Mouse (Mus musculus): ENCODE measurements around the gene Parp6.

DNA sequence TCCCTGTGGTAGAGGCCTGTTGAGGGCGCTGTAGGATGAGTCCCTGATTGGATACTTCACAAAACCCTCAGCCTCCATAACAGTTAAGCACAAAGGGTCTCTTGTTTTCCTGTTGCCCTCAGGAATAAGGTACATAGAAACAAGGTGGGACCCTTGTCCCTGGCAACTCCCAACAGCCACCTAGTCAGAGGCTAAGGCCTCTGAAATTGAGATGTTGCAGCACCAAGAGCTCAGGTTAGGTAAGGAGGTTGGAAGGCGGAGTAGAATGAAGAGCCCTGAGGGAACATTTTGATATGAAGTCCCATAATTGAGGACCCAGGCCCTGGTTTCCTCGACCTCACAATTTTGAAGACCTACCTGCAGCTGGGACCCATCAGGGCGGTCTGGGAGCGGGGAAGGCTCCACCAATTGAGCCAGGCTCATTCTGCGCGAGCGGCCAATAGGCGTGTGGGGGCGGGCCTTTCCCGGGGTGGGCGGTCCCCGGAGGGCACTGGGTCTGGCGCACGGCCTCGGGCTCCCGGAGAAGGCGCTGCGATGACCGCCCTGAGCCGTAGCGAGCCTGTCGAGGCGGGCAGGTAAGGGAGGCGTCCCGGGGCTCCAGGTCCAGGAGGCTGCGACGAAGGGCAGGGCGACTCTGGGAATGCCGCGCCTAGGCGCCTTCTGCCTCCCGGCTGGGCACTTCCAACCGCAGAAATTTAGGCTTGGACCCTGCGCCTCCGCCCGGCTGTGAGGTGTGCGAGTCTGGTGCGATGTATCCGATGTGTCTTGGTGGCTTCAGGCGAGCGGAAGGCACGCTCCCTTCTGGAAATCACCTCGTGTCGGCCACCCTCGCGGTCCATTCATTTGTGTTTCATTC is 62.8 kb downstream of the Parp6 start, which contains the start of gene Gramd2:
- TF ChIP-seq CTCF (IDR thresholded peaks at IDR 0.05; ENCODE audit: low read depth) (no peak), EP300 (IDR thresholded peaks at IDR 0.05; ENCODE audit: low read depth) (no peak)
